Mouse (Mus musculus): ENCODE results near the gene Sema4g. TPM values are rescaled to one million over a fixed set of nuclear protein-coding genes. Genes with fewer than 3 reads are reported as not detected.

Gene Sema4g
- polyA plus RNA-seq, 1 experiment from 2014 or later = 20.4 TPM

- H3K36me3 ChIP-seq (replicated peaks) = peaks cover 11% of the 10 kb centered on the region; the same call in 1 of the 2 replicates
- peak; percentile 85 for ATAC-seq (replicated peaks)
- under 1% methylated on average over 26 of the region's 26 CpGs for WGBS
- H3K9ac ChIP-seq = peak within 1 kb of the TSS; percentile 79
- peak within 1 kb of the TSS; percentile 83 for H3K4me2 ChIP-seq
- no peaks in the 10 kb centered on the region for H3K9me3 ChIP-seq
- peaks cover 45% of the 10 kb centered on the region for H3K4me1 ChIP-seq
- peak within 1 kb of the TSS; percentile 71 for H3K4me3 ChIP-seq
- H3K27ac ChIP-seq = peak within 1 kb of the TSS; percentile 94
- peaks cover 4% of the 10 kb centered on the region; the same call in 1 of the 2 replicates for H3K27me3 ChIP-seq (replicated peaks)
Observed at GRCm38 (mm10) chr19:45047417-45047934, 58.6 kb downstream of the Sema4g start, which contains the start of gene Sfxn3. Sfxn3 (plus strand) TSS chr19:45047503.

GRCm38 (mm10) chr19:45047935-45048643 lies 59.2 kb downstream of the Sema4g start:
- H3K4me3 ChIP-seq = peak overlapping the region; percentile 71
- no peaks in the 10 kb centered on the region for H3K9me3 ChIP-seq
- H3K27me3 ChIP-seq (replicated peaks) = peaks cover 4% of the 10 kb centered on the region; the same call in 1 of the 2 replicates
- peak overlapping the region; percentile 79 for H3K9ac ChIP-seq
- 24% methylated on average over 11 of the region's 11 CpGs for WGBS
- H3K4me1 ChIP-seq = peaks cover 45% of the 10 kb centered on the region
- H3K36me3 ChIP-seq (replicated peaks) = peaks cover 14% of the 10 kb centered on the region; the same call in 1 of the 2 replicates
- peak overlapping the region; percentile 94 for H3K27ac ChIP-seq
- H3K4me2 ChIP-seq = peak overlapping the region; percentile 83
- peak; percentile 61 for ATAC-seq (replicated peaks)

DNA sequence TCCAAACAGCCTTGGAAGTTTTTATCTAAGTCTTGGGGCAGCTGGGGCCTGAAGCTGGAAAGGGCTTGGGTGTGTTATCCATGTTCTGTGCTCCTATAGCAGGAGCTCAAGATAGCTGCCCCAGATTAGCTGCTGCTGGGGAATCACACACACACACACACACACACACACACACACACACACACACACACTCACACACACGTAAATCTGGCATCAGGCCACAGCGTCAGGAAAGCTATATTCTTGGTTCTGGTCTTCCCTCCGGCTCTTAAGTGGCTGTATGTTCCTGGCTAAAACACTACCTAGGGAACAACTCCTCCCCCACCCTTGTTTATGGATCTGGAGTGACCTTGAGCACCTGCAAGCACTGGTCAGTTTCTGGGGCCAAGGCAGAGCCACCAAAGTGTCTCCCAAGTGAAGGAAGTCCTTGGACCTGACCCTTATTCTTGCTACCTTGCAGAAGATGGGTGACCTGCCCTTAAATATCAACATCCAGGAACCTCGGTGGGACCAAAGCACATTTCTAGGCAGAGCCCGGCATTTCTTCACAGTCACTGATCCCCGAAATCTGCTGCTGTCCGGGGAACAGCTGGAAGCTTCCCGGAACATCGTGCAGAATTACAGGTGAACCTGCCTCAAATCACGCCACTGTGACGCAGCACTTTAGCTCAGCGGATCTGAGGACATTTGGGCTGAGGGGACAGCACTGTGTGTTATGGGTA lies 59.9 kb downstream of the Sema4g start:
- H3K36me3 ChIP-seq (replicated peaks) = peaks cover 14% of the 10 kb centered on the region; the same call in 1 of the 2 replicates
- no peaks in the 10 kb centered on the region for H3K9me3 ChIP-seq
- peaks cover 45% of the 10 kb centered on the region for H3K4me1 ChIP-seq
- peak overlapping the region; percentile 71 for H3K4me3 ChIP-seq
- ATAC-seq (replicated peaks) = no peak
- peak overlapping the region; percentile 83 for H3K4me2 ChIP-seq
- H3K9ac ChIP-seq = peak overlapping the region; percentile 79
- peak overlapping the region; percentile 94 for H3K27ac ChIP-seq
- peaks cover 4% of the 10 kb centered on the region; the same call in 1 of the 2 replicates for H3K27me3 ChIP-seq (replicated peaks)
- 81% methylated on average over 12 of the region's 12 CpGs for WGBS

- H3K4me2 ChIP-seq = peak overlapping the region; percentile 83; the same call in 1 of the 2 replicates
- no peak for ATAC-seq (replicated peaks)
- H3K27me3 ChIP-seq (replicated peaks) = peaks cover 4% of the 10 kb centered on the region; the same call in 1 of the 2 replicates
- H3K4me3 ChIP-seq = no peak overlapping the region
- H3K9me3 ChIP-seq = no peaks in the 10 kb centered on the region
- WGBS = 75% methylated on average over 9 of the region's 9 CpGs
- no peak overlapping the region for H3K27ac ChIP-seq
- peaks cover 16% of the 10 kb centered on the region; the same call in 1 of the 2 replicates for H3K36me3 ChIP-seq (replicated peaks)
- H3K4me1 ChIP-seq = peaks cover 45% of the 10 kb centered on the region
- H3K9ac ChIP-seq = 0 out of 2 replicates have a peak overlapping the region, but pooled peaks have one; percentile 79
Observed at GRCm38 (mm10) chr19:45049523-45049922, 60.6 kb downstream of the Sema4g start.

Other genes starting within 250 kb of the Sema4g start
- gene Pax2, start 233.1 kb upstream of the Sema4g start, polyA plus RNA-seq (2015; fragmentation: Nextera tagmentation; extraction: Ambion mirVana) = 0.68 TPM in 2 replicates
- gene Slf2, start 58.0 kb upstream of the Sema4g start, polyA plus RNA-seq (2015; fragmentation: Nextera tagmentation; extraction: Ambion mirVana) = 27.8 and 33.0 TPM in 2 replicates
- gene Twnk, start 16.6 kb downstream of the Sema4g start, polyA plus RNA-seq (2015; fragmentation: Nextera tagmentation; extraction: Ambion mirVana) = 15.9 and 17.2 TPM in 2 replicates
- 86.9 and 88.0 TPM in 2 replicates for gene Mrpl43, start 17.3 kb downstream of the Sema4g start, polyA plus RNA-seq (2015; fragmentation: Nextera tagmentation; extraction: Ambion mirVana)
- gene Lzts2, start 25.3 kb downstream of the Sema4g start, polyA plus RNA-seq (2015; fragmentation: Nextera tagmentation; extraction: Ambion mirVana) = 25.2 and 28.6 TPM in 2 replicates
- gene Pdzd7, start 56.6 kb downstream of the Sema4g start, polyA plus RNA-seq (2015; fragmentation: Nextera tagmentation; extraction: Ambion mirVana) = 3.2 and 4.1 TPM in 2 replicates
- gene Sfxn3, start 58.4 kb downstream of the Sema4g start, polyA plus RNA-seq (2015; fragmentation: Nextera tagmentation; extraction: Ambion mirVana) = 89.6 and 97.2 TPM in 2 replicates
- 1.3 TPM in 2 replicates for gene Kazald1, start 86.1 kb downstream of the Sema4g start, polyA plus RNA-seq (2015; fragmentation: Nextera tagmentation; extraction: Ambion mirVana)
- not detected in 2 replicates for gene Tlx1, start 161.6 kb downstream of the Sema4g start, polyA plus RNA-seq (2015; fragmentation: Nextera tagmentation; extraction: Ambion mirVana)
- 0.06 and 0.09 TPM in 2 replicates for gene Lbx1, start 246.7 kb downstream of the Sema4g start, polyA plus RNA-seq (2015; fragmentation: Nextera tagmentation; extraction: Ambion mirVana)

All from midbrain, embryonic 15.5 days (tissue).